Mouse (Mus musculus) embryonic fibroblast, embryonic 13.5 days (primary cell): ENCODE results near the gene Lsmem1.

Experiments
- CTCF ChIP-seq: IDR thresholded peaks from 2 replicates; pipeline ENCODE4 v1.5.1; 2011; ENCODE audit warnings: mild to moderate bottlenecking, control low read depth, low read length, moderate library complexity, borderline replicate concordance; ENCODE audit not compliant: insufficient read depth
- POLR2A ChIP-seq: IDR thresholded peaks from 2 replicates; pipeline ENCODE4 v1.6.1; 2011; ENCODE audit warnings: low read depth, mild to moderate bottlenecking, control low read depth, low read length, moderate library complexity

- TF ChIP-seq POLR2A (no peak), CTCF (no peak)
Measured at GRCm38 (mm10) chr12:40239161-40239560, 39.9 kb upstream of the Lsmem1 start.
